Mouse (Mus musculus) inflammation-experienced regulatory T-cells, adult 6 months (primary cell): Measurements from ENCODE around the gene Basp1. TPM values are rescaled to one million over a fixed set of nuclear protein-coding genes. Genes with fewer than 3 reads are reported as not detected.

Source experiments
- ATAC-seq: one replicate; pipeline ENCODE4 v1.8.0; 2017
- polyA plus RNA-seq, 3 experiments: library from polyadenylated mRNA; unstranded; fragments of 100-300 nt; shearing (Covaris generic); gene quantifications; one replicate each; pipeline ENCODE4 v1.2.1; 2017

Basp1 gene
- polyA plus RNA-seq, 3 experiments from 2014 or later = 0.51 TPM; not detected in 2

GRCm38 (mm10) chr15:25360825-25361224 is 52.7 kb downstream of the Basp1 start:
- no peak for ATAC-seq

GRCm38 (mm10) chr15:25358680-25359097 is 54.9 kb downstream of the Basp1 start:
- ATAC-seq = no peak

DNA sequence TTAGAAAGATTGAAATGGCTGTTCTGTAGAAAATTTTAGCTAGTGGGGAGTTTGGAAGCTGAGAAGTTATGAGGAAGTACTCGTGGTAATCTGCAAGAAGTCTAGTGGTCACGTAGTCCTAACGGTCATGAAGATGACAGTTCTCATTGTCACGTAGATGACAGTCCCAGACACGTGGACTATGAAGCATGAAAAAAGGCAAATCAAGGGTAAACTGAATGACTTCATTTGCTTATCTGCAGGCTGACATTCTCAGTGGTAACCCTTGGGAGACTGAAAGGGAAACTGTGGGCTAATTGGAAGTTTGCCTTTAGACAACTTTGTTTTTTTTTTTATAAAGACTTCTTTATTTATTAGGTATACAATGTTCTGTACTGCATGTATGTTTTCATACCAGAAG is 58.2 kb downstream of the Basp1 start:
- no peak for ATAC-seq

GRCm38 (mm10) chr15:25354738-25355137 is 58.8 kb downstream of the Basp1 start:
- no peak for ATAC-seq

GRCm38 (mm10) chr15:25353498-25353897 is 60.1 kb downstream of the Basp1 start:
- no peak for ATAC-seq

GRCm38 (mm10) chr15:25343263-25343662 is 70.3 kb downstream of the Basp1 start:
- no peak for ATAC-seq

- ATAC-seq = no peak
Observed at GRCm38 (mm10) chr15:25335277-25335676, 78.3 kb downstream of the Basp1 start.

GRCm38 (mm10) chr15:25331877-25332445 is 81.6 kb downstream of the Basp1 start:
- no peak for ATAC-seq

DNA sequence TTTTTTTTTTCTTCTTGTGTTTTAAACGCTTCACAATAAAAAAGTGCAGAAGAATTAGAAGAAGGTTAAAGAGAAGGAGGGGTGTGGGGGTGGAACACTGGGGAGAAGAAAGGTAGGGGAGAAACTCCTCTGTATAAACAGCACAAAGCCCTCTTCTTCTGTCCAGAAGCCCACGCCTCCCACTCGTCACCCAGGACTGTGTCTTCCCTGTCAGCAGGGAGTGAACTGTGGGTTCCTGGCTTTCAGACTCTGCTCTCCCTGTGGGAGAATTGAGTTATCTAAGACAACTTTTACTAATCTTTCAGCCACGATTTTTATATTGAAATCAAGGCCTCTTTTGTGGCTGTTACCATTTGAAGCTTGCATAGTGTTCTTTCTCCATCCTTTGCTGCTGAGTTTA is 82.6 kb downstream of the Basp1 start:
- no peak for ATAC-seq

GRCm38 (mm10) chr15:25322601-25323000 is 91.0 kb downstream of the Basp1 start:
- no peak for ATAC-seq

DNA sequence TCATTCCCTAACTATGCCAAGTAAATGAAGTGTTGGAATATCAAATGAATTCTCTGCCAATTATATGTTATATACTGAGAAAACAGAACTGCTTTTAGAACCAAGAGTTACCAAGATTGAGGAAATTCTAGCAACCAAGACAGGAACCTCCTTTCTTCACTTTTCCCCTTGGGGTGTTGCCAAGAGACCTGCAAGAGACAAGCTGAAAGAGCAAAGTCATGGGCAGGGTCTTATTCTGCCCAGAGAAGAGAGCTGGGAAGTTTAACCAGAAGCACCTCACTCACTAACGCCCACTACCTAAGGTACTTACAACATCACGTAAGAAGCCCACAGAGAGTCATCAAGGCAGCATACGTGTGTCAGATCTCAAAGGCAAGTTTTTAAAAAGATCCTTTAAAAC is 91.5 kb downstream of the Basp1 start:
- ATAC-seq = no peak

DNA sequence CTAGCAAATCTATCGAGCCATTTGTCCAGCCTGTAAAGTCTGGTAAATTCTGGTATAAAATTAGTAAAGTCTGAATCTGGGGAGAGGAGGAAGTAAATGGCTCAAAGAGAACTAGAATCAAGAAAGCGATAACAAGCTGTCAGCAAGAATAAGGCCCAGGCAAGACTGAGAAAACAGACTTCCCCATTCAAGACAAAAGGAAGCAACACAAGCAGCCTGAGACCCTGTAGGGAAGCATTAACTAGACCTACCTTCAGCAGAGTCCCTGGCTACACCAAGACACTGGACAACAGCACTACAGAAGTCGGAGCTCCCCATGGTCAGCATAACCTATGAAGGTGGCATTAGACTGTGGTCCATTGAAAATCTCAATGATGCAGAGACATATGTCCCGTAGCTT is 91.9 kb downstream of the Basp1 start:
- no peak for ATAC-seq

DNA sequence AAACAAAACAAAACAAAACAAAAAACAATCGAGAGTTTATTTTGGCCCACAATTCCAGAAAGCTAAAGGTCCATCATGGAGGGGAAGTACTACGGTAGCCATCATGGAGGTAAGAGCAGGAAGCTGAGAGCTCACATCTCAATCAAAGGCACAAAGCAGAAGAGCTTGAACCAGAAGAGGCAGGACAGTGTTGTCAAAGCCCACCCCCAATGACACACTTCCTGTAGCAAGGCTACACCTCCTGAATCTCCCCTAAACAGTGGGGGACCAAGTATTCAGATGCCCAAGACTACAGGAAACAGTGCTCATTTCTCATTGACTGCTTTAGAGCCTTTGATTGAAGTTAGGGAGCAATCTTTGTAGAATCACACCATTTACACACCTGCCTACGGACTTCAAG is 99.1 kb downstream of the Basp1 start:
- ATAC-seq = no peak

Other genes with a start within 250 kb of the Basp1 start
- under 1 TPM; 0.55 to 0.98 (median 0.91) TPM for gene Myo10, start 208.8 kb upstream of the Basp1 start, polyA plus RNA-seq